Mouse (Mus musculus) cortical plate, adult 2 months (tissue): ENCODE results near the gene Syk.

Experiments
- CTCF ChIP-seq: fragments of 200-500 bp; IDR thresholded peaks from 2 replicates; pipeline ENCODE4 v1.5.1; 2011; ENCODE audit warnings: mild to moderate bottlenecking, control low read depth, low read length; ENCODE audit not compliant: insufficient read depth; ENCODE audit errors: extremely low read depth
- POLR2A ChIP-seq: fragments of 200-500 bp; IDR thresholded peaks from 2 replicates; pipeline ENCODE4 v1.6.1; 2011; ENCODE audit warnings: mild to moderate bottlenecking, low read length, control low read depth; ENCODE audit not compliant: insufficient read depth; ENCODE audit errors: extremely low read depth

DNA sequence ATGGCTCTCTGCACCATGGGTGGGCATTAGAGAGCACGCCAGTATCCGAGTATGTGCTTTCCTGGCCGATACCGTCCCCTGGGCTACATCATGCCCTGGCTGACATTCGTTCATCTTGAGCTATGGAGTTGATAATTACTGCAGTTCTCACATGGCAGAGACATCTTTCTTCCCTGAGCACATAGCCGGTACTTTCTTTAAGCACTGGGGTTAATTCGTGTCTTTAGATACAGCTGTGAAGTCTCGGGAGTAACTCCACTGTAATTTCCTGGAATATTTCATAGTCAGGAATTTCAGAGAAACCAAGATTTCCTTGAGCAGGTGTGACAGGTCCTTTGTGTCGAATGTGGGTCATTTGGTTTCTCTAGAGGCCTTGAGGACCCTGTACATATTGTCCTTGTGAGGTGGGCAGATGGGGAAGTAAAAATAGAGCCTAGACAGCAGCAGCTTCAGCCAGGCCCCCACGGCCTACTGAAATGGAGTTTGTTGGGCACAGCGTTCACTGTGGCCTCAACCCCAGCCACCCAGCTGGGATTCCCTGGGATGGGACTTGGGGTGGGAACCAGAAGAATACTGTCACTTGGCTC, 14.2 kb downstream of the Syk start:
- TF ChIP-seq CTCF (no peak), POLR2A (no peak)
